Mouse (Mus musculus) T-cell, adult 2 months (primary cell): ENCODE data around the gene Utp6.
"Not testable (repeated sequence)": the region's sequence is repeated elsewhere in the genome, so short reads cannot be mapped to it uniquely, and the experiment has no call there.

Source experiments
- DNase-seq: peaks from one replicate; pipeline ENCODE4 v3.0.0; 2022; ENCODE audit warnings: low spot score

Utp6 gene

DNA sequence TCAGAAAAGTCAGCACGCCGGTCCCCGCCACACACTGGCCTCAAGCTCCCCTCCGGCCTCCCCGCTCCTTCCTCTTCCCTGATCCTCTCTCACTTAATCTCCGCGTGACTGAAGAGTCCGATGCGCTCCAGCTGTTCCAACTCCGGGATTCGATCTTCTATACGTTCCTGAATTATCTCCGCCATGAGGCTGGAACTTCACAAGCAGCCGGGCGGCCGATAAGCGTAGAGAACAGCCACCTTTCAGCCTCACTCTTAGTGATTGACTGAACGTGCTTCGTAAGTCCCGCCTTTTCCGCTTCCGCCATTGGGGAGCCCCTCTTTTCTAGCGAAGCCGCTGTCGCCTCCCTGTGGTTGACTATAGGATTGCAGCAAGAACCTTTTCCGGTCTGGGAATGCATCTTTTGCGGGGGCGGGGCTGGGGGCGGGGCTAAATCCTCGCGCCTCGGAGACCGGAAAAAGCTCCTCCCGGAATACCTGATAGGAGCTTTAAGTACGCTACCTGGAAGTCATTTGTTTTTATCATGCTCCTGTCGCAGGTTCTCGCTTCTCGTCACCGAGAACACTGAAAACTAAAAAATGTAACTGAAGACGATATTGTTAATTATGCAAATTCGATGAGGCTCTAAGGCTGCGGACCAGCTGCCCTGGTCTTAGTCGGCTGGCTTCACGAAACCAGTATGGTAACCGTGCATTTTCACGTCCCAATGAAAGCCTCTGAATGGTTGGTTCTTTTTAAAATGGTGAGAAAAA is at the start of gene Utp6:
Utp6 (minus strand) TSS at position 266 of the 752 bp plus-strand sequence.
- DNase-seq: peak; percentile 97

DNA sequence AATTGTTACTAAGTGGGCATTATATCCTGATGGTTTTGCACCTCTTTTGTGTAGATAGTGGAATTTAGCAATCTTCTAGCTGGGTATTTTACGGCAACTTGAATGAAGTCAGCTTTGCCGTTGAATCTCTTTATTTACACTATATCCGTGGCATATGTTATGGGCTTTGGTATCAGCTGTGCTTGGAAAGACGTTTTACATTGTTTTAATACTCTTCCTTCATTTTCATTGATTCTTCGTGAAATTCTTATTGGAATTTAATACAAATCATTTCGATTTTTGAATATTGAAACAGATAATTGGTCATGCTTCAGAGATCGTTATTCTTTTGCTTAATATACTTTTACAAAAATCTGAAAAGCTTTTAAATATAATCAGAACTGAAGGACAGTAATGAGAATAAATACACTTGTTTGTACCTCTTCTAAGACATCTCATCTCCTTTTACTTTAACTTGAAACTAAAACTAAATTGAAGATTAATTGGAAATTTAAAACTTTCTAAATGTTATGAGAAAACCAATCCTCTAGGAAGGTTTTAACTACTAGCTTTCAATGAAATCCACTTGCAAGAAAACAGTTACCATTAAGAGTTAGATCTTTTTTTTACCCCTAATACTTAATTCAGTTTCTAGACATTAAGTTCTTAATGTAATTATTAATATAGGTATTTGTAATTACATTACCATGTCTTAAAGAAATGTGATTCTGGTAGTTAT is 32.2 kb upstream of the Utp6 start:
- DNase-seq: no peak

DNA sequence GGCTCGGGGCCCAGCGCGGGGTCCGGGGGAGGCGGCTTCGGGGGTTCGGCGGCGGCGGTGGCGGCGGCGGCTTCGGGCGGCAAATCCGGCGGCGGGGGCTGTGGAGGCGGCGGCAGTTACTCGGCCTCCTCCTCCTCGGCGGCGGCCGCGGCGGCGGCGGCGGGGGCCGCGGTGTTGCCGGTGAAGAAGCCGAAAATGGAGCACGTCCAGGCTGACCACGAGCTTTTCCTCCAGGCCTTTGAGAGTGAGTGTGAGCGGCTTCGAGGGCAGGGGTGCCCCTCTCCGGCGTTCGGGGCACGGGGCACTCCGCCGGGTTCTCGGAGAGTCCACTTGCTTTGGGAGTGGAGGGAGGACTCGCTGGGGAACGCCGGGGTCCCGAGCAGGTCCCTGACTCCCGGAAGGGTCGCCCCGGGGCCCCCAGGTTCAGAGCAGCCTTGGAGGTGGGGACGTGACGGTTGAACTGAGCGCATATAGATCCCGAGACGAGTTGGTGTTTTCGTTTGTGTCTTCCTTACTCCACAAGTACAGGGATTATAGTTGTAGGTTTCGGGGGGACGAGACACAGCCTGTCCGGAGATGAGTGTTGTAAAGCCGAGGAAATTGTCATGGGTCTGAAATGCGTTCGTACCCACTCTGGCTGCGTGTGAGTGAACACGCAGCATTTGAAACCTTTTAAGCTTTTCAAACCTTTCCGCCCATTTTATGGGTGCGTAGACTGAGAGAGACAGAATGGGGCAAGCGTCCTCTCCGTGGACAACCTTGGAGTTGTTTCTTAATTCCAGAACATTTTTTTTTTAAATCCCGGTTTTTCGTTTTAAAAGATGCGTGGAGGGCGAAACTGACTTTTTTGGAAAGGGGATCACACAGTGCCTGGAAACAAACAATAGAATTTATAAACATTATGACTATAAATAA is 31.4 kb upstream of the Utp6 start:
- no peak for DNase-seq

DNA sequence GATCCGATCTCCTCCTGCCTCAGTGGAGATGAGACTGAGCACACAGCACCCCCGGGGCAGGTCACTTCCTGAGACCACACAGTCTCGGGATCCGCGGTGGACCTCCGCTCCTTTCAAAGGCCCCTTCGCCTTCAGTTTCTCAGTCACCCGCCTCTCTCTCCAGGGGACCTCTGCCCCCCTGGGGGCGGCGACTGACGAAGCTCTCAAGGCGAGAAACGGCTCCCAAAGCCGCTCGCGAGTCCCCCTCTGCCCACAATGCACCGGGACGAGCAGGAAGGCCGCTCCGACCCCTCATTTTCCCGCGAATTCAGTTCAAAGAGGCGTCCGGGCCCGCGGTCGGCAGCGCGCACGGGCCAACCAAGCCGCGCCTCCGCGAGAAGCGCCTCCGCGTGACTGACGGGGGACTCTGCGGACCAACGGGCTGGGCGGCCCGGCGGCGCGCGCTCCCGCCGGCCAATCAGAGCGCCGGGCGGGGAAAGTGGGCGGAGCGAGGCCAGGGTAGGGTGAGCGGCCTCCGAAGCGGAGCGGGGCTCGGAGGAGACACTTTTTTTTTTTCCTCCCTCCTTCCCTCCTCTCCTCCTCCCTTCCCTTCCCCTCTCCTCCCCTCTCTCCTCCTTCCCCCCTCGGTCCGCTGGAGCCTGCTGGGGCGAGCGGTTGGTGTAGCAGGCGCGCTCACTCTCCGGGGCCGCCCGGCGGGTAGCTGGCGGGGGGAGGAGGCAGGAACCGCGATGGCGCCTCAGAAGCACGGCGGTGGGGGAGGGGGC is 30.6 kb upstream of the Utp6 start, which contains the start of gene Suz12:
Suz12 (plus strand) TSS at position 515 of the 764 bp plus-strand sequence.
- peak; percentile 93 for DNase-seq

DNA sequence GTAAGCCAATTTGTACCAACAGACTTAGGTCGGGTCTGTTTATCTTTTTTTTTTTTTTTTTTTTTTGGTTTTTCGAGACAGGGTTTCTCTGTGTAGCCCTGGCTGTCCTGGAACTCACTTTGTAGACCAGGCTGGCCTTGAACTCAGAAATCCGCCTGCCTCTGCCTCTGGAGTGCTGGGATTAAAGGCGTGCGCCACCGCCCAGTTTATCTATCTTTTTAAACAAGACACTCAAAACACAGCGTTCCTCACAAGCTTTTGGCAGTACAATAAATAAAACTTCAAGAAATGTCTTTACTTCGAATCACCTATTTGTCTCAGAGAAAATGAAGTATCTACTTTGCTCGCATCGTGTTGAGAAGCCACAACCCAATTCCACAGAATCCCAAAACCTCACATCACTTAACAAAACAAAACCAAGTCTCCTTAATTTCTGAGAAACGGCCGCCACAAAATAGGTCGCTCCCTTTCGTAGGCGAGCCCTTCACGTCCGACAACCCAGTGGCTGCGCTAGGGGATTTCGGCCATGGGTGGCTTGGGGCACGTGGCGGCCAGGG is 29.9 kb upstream of the Utp6 start:
- DNase-seq: no peak

DNA sequence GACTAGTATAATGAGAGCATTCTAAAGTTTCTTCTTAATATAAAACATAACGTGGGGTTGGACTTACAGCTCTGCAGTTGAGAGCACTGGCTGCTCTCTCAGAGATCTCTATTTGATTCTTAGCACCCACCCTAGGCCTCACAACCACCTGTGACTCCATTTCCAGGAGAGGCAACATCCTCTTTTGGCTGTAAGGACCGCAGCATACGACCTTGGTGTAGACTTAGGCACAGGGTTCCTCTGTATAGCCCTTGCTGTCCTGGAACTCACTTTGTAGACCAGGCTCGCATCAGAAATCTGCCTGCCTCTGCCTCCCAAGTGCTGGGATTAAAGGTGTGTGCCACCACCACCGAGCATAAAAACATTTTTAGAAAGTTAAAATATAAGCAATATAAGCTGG is 29.4 kb upstream of the Utp6 start:
- DNase-seq: no peak

DNA sequence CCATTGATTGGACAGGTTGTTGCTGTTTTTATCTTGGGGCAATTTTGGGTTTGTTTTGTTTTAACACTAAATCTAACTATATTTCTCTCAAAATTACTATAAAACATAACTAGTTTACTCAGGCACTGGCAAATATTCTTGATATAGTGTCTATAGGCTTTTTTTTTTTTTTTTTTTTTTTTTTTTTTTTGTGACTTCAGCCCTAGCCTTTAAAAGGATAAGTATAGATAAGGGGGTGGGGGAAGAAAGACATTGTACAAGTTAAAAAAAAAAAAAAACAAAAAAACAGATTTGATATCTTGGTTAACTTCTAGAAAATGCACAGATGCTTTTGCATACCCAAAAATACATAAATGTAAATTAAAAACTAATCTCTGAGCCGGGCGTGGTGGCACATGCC is 27.9 kb upstream of the Utp6 start:
- DNase-seq: no peak

DNA sequence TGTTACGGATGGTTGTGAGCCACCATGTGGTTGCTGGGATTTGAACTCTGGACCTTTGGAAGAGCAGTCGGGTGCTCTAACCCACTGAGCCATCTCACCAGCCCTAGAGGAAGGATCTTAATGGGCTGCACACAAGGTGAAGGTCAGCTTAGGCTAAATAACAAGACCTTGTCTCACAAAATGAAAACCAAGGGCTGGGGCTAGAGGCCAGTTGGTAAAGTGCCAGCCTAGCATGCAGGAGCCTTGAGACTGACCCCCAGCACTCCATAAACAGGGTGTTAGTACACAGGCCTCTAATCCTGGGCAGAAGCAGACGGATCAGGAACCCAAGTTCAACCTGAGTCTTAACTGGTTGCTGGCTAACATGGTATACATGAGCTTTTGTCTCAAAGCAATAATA is 25.7 kb upstream of the Utp6 start:
- DNase-seq: no peak

DNA sequence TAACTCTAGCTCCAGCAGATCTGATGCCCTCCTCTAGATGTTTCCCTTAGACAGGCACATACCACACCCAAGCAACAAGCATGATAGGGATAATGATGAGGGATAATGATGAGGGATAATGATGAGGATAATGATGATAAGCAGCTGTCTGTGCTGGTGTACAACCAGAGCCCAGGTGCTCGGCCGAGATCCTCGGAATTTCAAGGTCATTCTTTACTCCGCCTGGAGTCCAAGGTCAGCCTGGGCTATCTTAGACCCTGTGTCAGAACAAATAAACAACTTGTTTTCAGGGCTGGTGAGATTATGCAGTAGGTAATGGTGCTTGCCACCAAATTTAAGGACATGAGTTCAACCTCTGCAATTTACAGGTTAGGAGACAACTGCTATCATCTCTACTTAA is 24.7 kb upstream of the Utp6 start:
- no peak for DNase-seq

DNA sequence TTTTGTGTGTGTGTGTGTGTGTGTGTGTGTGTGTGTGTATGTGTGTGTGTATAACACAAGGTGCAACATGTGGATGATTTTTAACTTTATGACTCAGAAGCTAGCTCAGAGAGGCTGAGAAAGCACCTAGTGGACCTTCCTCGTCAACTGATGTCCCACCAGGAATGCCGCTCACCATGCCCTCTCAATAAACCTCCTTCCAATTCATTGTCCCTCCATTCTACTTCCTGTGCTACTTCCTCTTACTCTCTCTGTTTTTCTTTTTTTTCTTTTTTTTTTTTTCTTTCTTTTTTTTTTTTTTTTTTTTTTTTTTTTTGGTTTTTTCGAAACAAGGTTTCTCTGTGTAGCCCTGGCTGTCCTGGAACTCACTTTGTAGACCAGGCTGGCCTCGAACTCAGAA is 15.6 kb upstream of the Utp6 start:
- DNase-seq: not testable (repeated sequence)

DNA sequence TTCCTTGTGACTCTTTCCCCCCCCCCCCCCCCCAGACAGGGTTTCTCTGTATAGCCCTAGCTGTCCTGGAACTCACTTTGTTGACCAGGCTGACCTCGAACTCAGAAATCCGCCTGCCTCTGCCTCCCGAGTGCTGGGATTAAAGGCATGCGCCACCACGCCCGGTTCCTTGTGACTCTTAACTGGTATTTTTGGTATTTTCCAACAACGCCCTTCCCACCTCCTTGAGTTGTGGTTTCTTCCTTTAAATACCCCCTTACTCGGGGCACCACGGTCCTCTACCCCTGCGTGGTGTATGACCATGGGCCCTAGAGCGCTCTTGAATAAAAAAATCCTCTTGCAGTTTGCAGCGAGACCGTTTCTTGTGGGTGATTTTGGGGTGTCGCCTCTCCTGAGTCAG is 14.9 kb upstream of the Utp6 start:
- not testable (repeated sequence) for DNase-seq

DNA sequence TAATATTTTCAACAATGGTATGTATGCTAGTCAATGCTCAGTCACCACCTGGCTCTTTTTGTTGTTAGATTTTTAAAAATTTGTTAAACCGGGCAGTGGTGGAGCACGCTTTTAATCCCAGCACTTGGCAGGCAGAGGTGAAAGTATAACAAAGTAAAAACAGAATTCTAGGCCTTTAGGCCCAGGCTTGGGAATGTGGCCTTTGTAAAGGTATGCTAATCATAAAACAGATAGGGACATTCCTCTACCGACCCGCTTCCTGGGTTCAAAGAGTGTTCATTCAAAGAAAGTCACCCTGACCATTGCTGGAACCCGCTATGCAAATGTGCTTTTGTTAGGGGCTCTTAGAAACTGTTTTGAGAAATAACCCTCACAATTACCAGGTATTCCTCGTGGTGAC is 14.5 kb upstream of the Utp6 start:
- DNase-seq: not testable (repeated sequence)

DNA sequence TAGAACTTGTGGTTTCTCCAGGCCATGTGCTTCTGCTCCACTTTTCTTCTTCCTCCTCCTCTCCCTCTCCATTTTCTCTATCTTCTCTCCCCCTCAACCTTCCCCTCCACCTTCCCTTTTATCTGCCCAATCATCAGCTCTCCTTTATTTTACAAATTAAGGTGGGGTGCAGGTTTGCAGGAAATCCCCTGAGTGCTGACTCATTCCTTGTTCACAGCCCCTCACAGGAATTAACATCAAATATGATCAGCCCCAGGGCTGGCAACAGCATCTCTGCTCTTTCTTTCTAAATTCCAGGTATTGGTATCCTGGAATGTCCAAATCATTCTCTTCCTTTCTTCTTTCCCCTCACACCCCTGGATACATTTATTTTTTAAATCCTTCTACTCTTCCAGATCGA is 14.0 kb upstream of the Utp6 start:
- no peak for DNase-seq

DNA sequence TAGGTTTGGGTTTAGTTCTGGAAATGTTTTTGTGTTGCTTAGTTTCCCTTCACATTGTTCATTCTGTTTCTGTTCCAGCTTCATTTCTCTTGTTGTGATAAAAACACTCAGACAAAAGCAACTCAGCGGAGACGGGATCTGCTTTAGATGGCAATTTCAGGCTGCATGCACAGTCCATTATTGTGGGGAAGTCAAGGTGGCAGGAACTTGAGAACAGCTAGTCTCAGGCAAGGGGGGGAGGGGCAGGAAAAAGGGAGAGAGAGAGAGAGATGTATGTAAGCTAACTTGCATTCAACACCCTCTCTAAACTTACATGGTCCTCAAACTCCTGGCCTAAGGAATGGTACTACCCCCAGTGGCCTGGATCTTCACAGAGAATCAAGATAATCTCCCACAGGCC is 13.2 kb upstream of the Utp6 start:
- DNase-seq: no peak

DNA sequence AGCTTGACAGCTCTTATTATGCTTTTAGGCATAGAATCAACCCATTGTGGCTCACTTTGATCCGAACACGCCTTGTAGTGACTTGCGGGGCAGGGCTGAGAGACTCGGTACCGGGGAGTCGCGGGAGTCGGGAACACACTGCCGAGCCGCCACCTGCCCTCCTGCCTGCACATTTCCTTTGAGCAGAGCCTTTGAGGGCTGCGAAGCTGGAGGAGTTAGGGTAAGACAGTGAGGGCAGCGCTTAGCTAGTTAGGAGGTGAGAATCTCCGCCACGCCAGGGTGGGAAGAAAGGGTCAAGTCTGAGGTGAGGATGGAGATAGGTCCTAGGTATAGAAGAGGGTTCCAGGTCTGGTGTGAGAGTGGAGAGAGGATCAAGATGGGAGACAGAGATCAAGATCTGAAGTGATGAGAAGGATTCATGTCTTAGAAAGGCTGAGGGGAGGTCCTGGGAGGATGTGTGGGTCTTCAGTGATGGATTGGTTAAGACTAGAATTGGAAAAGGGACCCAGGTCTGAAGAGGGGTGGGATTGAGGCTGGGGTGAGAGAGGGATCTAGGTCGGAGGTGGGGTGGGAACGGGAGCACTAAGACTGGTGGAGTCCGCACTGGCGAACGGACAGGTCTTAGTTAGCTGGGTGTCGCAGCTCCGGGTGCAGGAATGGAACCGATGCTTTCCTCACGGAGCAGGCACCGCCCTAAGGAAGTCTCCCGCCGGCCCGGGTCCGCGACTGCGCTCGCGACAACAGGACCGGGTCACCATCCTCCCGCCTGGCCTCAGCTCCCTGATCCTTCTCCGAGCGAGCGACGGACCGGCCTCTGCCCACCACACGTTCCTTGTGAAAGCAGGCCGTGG is 11.7 kb upstream of the Utp6 start:
- DNase-seq: peak; percentile 28

DNA sequence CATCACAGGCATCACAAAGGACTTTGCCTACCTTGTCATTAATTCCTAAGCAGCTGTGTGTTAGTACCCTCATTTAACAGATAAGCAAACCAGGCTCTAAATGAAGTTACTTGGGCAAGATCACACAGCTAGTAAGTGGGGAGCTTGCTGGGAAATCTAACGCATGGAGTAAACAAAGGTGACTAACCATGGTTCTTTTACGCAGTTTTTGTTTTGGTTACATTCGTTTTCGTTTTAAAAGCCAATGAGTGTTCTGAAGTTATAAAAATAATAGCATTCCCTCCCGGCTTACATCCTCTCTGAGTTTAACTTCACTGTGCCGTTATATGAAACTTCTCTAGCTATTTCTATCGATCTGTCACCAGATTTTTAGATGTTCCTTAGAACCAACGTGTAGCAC is 10.9 kb upstream of the Utp6 start:
- no peak for DNase-seq

DNA sequence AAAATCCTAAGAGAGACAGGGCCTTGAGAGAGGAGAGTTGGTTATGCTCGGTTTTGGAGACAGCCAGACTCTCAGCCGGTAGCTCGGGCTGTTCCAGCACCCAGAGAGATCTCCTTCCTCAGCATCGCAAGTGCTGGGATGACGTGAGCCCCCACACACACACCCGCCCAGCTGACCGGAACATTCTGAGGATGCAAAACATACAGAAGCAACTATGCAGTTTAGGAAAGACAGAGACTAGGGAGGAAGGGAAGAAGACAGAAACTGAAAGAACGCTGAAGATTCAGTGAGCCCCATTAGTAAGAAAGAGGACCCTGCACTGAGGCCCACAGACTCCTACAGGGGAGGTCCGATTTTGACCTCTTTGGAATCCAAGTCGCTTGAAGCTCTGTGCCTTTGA is 5.6 kb upstream of the Utp6 start:
- DNase-seq: no peak

DNA sequence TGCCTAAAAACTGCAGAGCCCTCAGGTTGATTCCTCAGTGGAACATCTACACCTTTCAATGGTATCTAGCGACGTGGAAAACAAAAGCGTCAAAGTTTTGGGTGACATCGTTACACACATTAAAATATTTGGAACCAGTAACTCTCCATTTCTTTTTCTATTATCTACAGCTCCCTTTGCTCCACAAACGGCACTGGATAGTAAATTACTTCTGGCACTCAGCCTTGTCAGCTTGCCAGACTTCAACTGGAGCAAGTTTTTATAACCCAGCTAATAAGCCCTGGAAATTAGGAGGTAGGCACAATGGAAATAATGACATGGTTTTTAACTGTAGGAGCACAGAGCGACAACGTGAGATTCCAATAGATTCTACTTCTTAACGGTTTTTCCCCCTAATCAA is 3.7 kb upstream of the Utp6 start:
- no peak for DNase-seq

DNA sequence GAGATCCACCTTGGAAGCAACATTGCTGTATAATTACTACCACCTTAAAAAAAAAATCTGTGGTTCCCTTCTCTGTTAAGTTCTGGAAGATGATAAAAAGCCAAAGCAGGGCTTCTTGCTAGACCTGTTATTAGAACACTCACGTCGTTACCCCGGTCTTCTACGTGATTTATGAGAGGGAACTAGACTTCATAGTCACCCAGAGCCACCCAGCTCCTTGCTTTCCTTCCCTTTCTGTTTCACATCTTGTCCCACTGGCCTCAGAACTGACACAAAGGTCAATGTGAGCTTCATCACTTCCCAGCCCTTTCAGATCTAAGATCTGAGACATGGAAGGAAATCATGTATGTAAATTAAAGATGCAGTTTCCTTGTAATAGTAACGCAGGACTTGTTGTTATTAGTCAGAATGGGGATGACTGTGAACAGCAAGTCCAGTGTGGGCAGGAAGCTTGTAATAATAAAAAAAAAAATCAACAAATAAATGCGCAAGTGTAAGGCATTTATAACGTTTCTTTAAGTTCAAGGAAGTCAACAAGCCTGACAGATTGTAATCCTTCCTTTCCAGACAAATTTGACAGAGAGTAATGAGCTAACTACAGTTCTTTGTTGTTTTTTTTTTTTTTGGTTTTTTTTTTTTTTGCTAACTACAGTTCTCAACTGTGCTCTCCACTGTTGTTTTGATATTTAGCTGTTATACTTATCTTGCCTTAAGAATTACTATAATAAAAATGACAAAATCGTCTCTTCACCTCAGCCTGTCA is 1.2 kb upstream of the Utp6 start:
- no peak for DNase-seq

DNA sequence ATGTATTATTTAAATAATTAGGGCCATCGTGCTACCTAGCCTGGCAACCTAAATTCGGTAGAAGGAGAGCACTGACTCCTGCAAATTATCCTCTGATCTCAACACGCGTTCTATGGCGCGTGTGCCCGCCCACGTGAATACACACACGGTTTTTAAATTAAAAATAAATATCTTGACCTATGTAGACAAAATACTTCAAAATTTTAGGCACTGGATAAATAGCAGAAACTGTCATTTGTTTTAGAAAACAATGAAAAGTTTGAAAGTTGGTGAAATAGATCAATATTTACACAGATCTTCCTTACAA is 640 bp upstream of the Utp6 start:
- DNase-seq: no peak
